Mouse (Mus musculus) heart, embryonic 14.5 days (tissue): Measurements from ENCODE around the gene Dnajb2. TPM values are rescaled to one million over a fixed set of nuclear protein-coding genes. Genes with fewer than 3 reads are reported as not detected.

Experiments used
- ATAC-seq: fragments of 200-750 bp; cut with Nextera tagmentation; 2 replicates; pipeline ENCODE4 v1.8.0; 2017; ENCODE audit warnings: low read depth, moderate TSS enrichment; ENCODE audit not compliant: insufficient number of reproducible peaks, insufficient read depth, low FRiP score
- H3K27ac ChIP-seq, 2 experiments: fragments of 200-500 bp in 1 of 2; fragments of 300-500 bp in 1 of 2; sonication (generic) in 1 of 2; replicated peaks in 1 of 2; 2 replicates each; pipeline ENCODE4 v1.5.1; 2012 to 2014; ENCODE audit warnings: low read depth in 2 of 2, low read length in 2 of 2, control low read depth in 1 of 2, mild to moderate bottlenecking in 1 of 2, mixed read lengths in 1 of 2; ENCODE audit not compliant: control insufficient read depth in 1 of 2, insufficient read depth in 1 of 2
- H3K27me3 ChIP-seq: fragments of 300-500 bp; sonication (generic); 2 replicates; pipeline ENCODE4 v1.6.1; 2014; ENCODE audit warnings: mild to moderate bottlenecking, low read length, control low read depth; ENCODE audit not compliant: control insufficient read depth, insufficient read depth
- H3K36me3 ChIP-seq: fragments of 300-500 bp; sonication (generic); 2 replicates; pipeline ENCODE4 v1.6.1; 2014; ENCODE audit warnings: mild to moderate bottlenecking, control low read depth, low read length, mixed read lengths; ENCODE audit not compliant: control insufficient read depth, insufficient read depth
- H3K4me1 ChIP-seq, 2 experiments: fragments of 200-500 bp in 1 of 2; fragments of 300-500 bp in 1 of 2; sonication (generic) in 1 of 2; 2 replicates each; pipeline ENCODE4 v1.6.1; 2012 to 2014; ENCODE audit warnings: low read length in 2 of 2, control low read depth in 1 of 2, mixed read lengths in 1 of 2; ENCODE audit not compliant: control insufficient read depth in 2 of 2, insufficient read depth in 2 of 2
- H3K4me2 ChIP-seq: fragments of 300-500 bp; sonication (generic); 2 replicates; pipeline ENCODE4 v1.6.1; 2014; ENCODE audit warnings: mild to moderate bottlenecking, low read length
- H3K4me3 ChIP-seq, 2 experiments: fragments of 200-500 bp in 1 of 2; fragments of 300-500 bp in 1 of 2; sonication (generic) in 1 of 2; 2 replicates each; pipeline ENCODE4 v1.5.1; 2012 to 2014; ENCODE audit warnings: low read length in 2 of 2, mild to moderate bottlenecking in 2 of 2, control low read depth in 1 of 2, low read depth in 1 of 2, moderate library complexity in 1 of 2; ENCODE audit not compliant: control insufficient read depth in 1 of 2, insufficient read depth in 1 of 2
- H3K9ac ChIP-seq: fragments of 300-500 bp; sonication (generic); 2 replicates; pipeline ENCODE4 v1.6.1; 2014; ENCODE audit warnings: mild to moderate bottlenecking, low read length
- H3K9me3 ChIP-seq: fragments of 300-500 bp; sonication (generic); 2 replicates; pipeline ENCODE4 v1.6.1; 2016; ENCODE audit warnings: low read length, control low read depth; ENCODE audit not compliant: control insufficient read depth
- WGBS: fragments of 180-500 bp; shearing (Covaris S2); extraction: QIAGEN DNeasy Blood & Tissue Kit; methylation state at CpG from one replicate; pipeline ENCODE4 v1.1.7; 2014; 5-methylcytosine and 5-hydroxymethylcytosine counted together
- microRNA-seq: library from miRNA; unstranded; fragments of <30 nt; microRNA quantifications from one replicate; pipeline ENCODE4, GENCODE M21; 2016
- polyA plus RNA-seq: library from polyadenylated mRNA; unstranded; fragments of >200 nt; fragmentation: Nextera tagmentation; extraction: Ambion mirVana; gene quantifications from 2 replicates; pipeline ENCODE4 v1.2.1, GENCODE M21; 2014

Dnajb2 gene
- polyA plus RNA-seq, 1 experiment from 2014 or later, result 16.9 TPM

DNA sequence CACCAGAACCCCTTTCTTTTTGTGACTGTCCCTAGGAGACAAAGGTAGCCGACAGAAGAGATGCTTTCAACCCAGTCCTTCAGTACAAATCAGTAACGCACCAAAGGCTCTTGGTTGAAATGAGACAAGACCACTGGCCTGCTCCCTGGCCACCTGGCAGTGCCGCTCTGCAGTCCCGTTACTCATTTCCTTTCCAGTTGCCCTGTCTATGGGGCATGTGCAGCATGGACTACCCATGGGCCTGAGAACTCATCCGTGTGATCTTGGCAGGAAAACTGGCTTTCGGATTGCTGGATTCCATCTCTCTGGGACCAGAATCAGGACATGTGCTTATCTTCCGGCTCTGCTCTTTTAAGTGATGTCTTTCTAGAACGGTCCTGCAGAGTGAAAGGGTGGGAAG is 55.1 kb downstream of the Dnajb2 start:
- no peaks in the 10 kb centered on the region for H3K36me3 ChIP-seq
- 82% methylated on average over 8 of the region's 8 CpGs for WGBS
- H3K4me3 ChIP-seq, result no peak overlapping the region
- no peak overlapping the region for H3K4me2 ChIP-seq
- ATAC-seq, result no peak
- H3K9ac ChIP-seq, result no peak overlapping the region
- H3K27ac ChIP-seq, result no peak overlapping the region
- peaks cover 14 to 16% of the 10 kb centered on the region in 2 experiments for H3K4me1 ChIP-seq
- H3K27me3 ChIP-seq, result no peaks in the 10 kb centered on the region; the same call in 1 of the 2 replicates
- H3K9me3 ChIP-seq, result no peaks in the 10 kb centered on the region

GRCm38 (mm10) chr1:75292476-75293330 is 56.5 kb downstream of the Dnajb2 start:
- WGBS, result 21% methylated on average over 12 of the region's 12 CpGs
- Histone ChIP-seq H3K4me3 (no peak overlapping the region), H3K4me1 (peaks cover 14 to 16% of the 10 kb centered on the region in 2 experiments), H3K9me3 (no peaks in the 10 kb centered on the region), H3K36me3 (no peaks in the 10 kb centered on the region), H3K4me2 (peak overlapping the region; percentile 15; the same call in 1 of the 2 replicates), H3K27me3 (no peaks in the 10 kb centered on the region; the same call in 1 of the 2 replicates), H3K9ac (no peak overlapping the region; the same call in 1 of the 2 replicates), H3K27ac (peak overlapping the region; percentile 51 to 73)
- ATAC-seq, result 0 out of 2 replicates have a peak, but pooled peaks have one; percentile 16

DNA sequence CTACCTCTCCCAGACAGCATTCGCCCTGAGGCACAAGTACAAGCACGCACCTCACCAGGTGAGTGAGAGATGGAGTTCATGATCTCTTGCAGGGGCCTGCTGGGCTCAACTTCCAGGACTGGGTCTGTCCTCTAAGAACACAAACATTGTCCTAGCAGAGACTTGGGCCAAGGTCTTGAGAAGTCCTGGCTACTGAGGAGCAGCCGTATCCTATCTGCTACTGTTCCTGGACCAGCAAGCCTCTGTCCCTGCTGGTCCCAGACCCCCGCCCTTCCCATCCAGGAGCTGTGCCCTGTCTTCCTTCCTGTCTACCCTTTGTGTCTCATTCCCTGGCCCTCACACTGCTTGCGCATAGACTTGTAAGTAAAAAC is 57.1 kb downstream of the Dnajb2 start:
- Histone ChIP-seq H3K36me3 (no peaks in the 10 kb centered on the region), H3K4me3 (no peak overlapping the region), H3K4me2 (0 out of 2 replicates have a peak overlapping the region, but pooled peaks have one; percentile 15), H3K4me1 (peaks cover 14 to 16% of the 10 kb centered on the region in 2 experiments), H3K27me3 (no peaks in the 10 kb centered on the region), H3K9me3 (no peaks in the 10 kb centered on the region), H3K27ac (peak overlapping the region; percentile 51 to 73), H3K9ac (peak overlapping the region; percentile 16; the same call in 1 of the 2 replicates)
- WGBS, result 59% methylated on average over 5 of the region's 5 CpGs
- ATAC-seq, result no peak

DNA sequence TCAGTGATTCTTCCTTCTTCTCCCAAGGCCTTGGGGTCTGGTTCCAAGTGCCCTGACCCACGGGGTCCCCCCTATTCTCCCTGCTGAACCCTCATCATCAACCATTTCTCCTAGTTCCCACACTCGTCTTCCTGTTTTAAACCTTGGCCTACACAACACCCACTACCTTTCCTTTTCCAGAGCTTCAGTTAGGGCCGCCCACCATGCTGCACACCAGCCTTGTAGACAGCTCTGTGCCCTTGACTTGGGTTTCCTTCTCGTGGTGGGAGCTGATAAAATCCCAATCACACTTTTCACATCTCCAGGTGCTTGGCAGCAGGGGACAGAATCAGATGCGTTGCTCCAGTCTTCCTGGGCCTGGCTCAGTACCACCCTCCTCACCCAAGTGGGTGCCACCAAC is 58.1 kb downstream of the Dnajb2 start:
- H3K27me3 ChIP-seq, result no peaks in the 10 kb centered on the region
- no peaks in the 10 kb centered on the region for H3K36me3 ChIP-seq
- H3K9me3 ChIP-seq, result no peaks in the 10 kb centered on the region
- no peak for ATAC-seq
- no peak overlapping the region for H3K4me2 ChIP-seq
- H3K4me1 ChIP-seq, result peaks cover 16% of the 10 kb centered on the region in 2 experiments
- WGBS, result 70% methylated on average over 5 of the region's 5 CpGs
- H3K9ac ChIP-seq, result no peak overlapping the region
- no peak overlapping the region for H3K4me3 ChIP-seq
- no peak overlapping the region for H3K27ac ChIP-seq

Small RNAs within 50 kb of the gene (microRNA-seq; reads per million reads assigned to microRNA genes)
- not detected for gene Gm27943

Other genes starting within 250 kb of the Dnajb2 start
- 7.6 and 7.8 TPM in 2 replicates for gene Nhej1, start 111.2 kb upstream of the Dnajb2 start, polyA plus RNA-seq
- 0.72 and 1.4 TPM in 2 replicates for gene Slc23a3, start 102.5 kb upstream of the Dnajb2 start, polyA plus RNA-seq
- 34.3 and 34.7 TPM in 2 replicates for gene Cnppd1, start 93.7 kb upstream of the Dnajb2 start, polyA plus RNA-seq
- 38.9 and 42.2 TPM in 2 replicates for gene Retreg2, start 93.6 kb upstream of the Dnajb2 start, polyA plus RNA-seq
- 29.6 and 31.4 TPM in 2 replicates for gene Zfand2b, start 67.8 kb upstream of the Dnajb2 start, polyA plus RNA-seq
- 9.6 and 11.1 TPM in 2 replicates for gene Abcb6, start 56.0 kb upstream of the Dnajb2 start, polyA plus RNA-seq
- gene Ankzf1, start 44.3 kb upstream of the Dnajb2 start, polyA plus RNA-seq, result 19.8 and 21.0 TPM in 2 replicates
- 24.7 and 29.2 TPM in 2 replicates for gene Atg9a, start 44.2 kb upstream of the Dnajb2 start, polyA plus RNA-seq
- 7.2 and 8.4 TPM in 2 replicates for gene Glb1l, start 25.6 kb upstream of the Dnajb2 start, polyA plus RNA-seq
- 81.9 and 86.2 TPM in 2 replicates for gene Stk16, start 25.6 kb upstream of the Dnajb2 start, polyA plus RNA-seq
- gene Tuba4a, start 16.5 kb upstream of the Dnajb2 start, polyA plus RNA-seq, result 24.6 and 34.3 TPM in 2 replicates
- gene A630095N17Rik, start 4.3 kb upstream of the Dnajb2 start, polyA plus RNA-seq, result not detected in 2 replicates
- 0.38 and 0.41 TPM in 2 replicates for gene Ptprn, start 28.1 kb downstream of the Dnajb2 start, polyA plus RNA-seq
- 0.53 TPM in 1 of 2 replicates, not detected in the other for gene Resp18, start 42.0 kb downstream of the Dnajb2 start, polyA plus RNA-seq
- gene Dnpep, start 81.6 kb downstream of the Dnajb2 start, polyA plus RNA-seq, result 122 and 128 TPM in 2 replicates
- gene Des, start 123.9 kb downstream of the Dnajb2 start, polyA plus RNA-seq, result 351 and 377 TPM in 2 replicates
- 52.4 and 53.4 TPM in 2 replicates for gene Speg, start 138.9 kb downstream of the Dnajb2 start, polyA plus RNA-seq
- gene Gmppa, start 199.5 kb downstream of the Dnajb2 start, polyA plus RNA-seq, result 53.3 and 71.9 TPM in 2 replicates
- gene Asic4, start 214.0 kb downstream of the Dnajb2 start, polyA plus RNA-seq, result 0.18 TPM in 1 of 2 replicates, not detected in the other
- gene Chpf, start 242.9 kb downstream of the Dnajb2 start, polyA plus RNA-seq, result 23.5 and 27.0 TPM in 2 replicates
- gene Tmem198, start 243.1 kb downstream of the Dnajb2 start, polyA plus RNA-seq, result 0.20 and 0.38 TPM in 2 replicates